Mouse (Mus musculus): ENCODE measurements at regions not wholly inside any gene's neighbourhood (a gene's known extent, or its start where the extent isn't known, plus 50 kb on each side); places are given as distances from the start of the nearest gene placed in this dataset.
A peak's percentile ranks its signal among the peaks of the same experiment; 100 is the strongest.

DNA sequence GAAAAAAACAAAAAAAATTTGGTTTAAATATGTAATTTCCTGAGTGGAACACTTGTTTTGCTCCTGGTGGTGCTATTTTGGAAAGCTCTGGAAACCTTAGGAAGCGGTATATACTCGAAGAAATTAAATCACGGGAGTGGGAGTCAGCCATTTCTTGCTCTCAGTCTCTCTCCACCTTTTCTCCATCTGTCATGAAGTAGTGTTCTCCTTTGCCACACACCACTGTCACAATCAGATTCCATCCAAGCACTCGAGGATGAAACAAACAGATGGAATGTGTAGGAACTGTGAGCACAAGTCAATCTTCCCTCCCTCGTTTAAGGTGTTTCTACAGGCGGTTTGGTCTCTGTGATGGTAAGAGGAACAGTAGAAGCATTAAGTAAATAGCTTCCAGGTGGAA lies 112.7 kb upstream of the Lyplal1 start:
- H3K9me3 ChIP-seq: no peaks in the 10 kb centered on the region
- H3K4me2 ChIP-seq: no peak overlapping the region
- 86% methylated on average over 6 of the region's 6 CpGs for WGBS
- H3K27ac ChIP-seq: no peak overlapping the region
- no peak overlapping the region for H3K9ac ChIP-seq
- no peak overlapping the region for H3K4me3 ChIP-seq
- H3K4me1 ChIP-seq: no peaks in the 10 kb centered on the region
- H3K27me3 ChIP-seq (replicated peaks): no peaks in the 10 kb centered on the region
- ATAC-seq (replicated peaks): no peak
- no peaks in the 10 kb centered on the region for H3K36me3 ChIP-seq (replicated peaks)

DNA sequence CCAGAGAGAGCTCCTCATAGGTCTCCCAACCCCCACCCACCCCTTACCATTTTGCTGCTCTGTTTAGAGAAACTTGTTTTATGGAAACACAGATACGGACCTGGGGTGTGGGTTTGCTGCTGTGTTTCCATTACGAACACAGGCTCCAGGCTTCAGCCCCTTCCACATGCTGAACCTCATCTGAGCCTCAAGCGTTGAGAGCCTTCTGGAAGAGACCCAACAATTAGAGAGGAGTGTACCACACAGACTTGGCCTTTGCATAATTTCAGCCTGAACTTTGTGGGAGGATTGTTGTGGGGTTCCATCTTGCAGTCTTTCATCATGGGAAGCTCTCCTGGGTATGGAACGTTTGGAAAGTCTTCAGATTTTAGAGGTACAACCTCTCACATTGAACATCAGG lies 111.3 kb upstream of the Lyplal1 start:
- ATAC-seq (replicated peaks): no peak
- Histone ChIP-seq H3K36me3 (replicated peaks) (no peaks in the 10 kb centered on the region), H3K4me1 (peaks cover 2% of the 10 kb centered on the region; the same call in 1 of the 2 replicates), H3K4me2 (no peak overlapping the region), H3K4me3 (no peak overlapping the region), H3K9me3 (no peaks in the 10 kb centered on the region), H3K9ac (no peak overlapping the region), H3K27ac (no peak overlapping the region), H3K27me3 (replicated peaks) (no peaks in the 10 kb centered on the region)
- 91% methylated on average over 4 of the region's 4 CpGs for WGBS

- no peak for ATAC-seq (replicated peaks)
- Histone ChIP-seq H3K9me3 (no peaks in the 10 kb centered on the region), H3K4me2 (no peak overlapping the region), H3K27me3 (replicated peaks) (no peaks in the 10 kb centered on the region), H3K36me3 (replicated peaks) (no peaks in the 10 kb centered on the region), H3K4me3 (no peak overlapping the region), H3K9ac (no peak overlapping the region), H3K27ac (no peak overlapping the region), H3K4me1 (peaks cover 5% of the 10 kb centered on the region; the same call in 1 of the 2 replicates)
- 84% methylated on average over 5 of the region's 5 CpGs for WGBS
Measured at GRCm38 (mm10) chr1:186224231-186224630, 107.1 kb upstream of the Lyplal1 start.

- peaks cover 5% of the 10 kb centered on the region; the same call in 1 of the 2 replicates for H3K4me1 ChIP-seq
- H3K4me2 ChIP-seq: no peak overlapping the region
- H3K9ac ChIP-seq: no peak overlapping the region
- H3K27me3 ChIP-seq (replicated peaks): no peaks in the 10 kb centered on the region
- H3K9me3 ChIP-seq: no peaks in the 10 kb centered on the region
- no peak overlapping the region for H3K4me3 ChIP-seq
- WGBS: 34% methylated on average over 7 of the region's 7 CpGs
- peak overlapping the region; percentile 17 for H3K27ac ChIP-seq
- no peaks in the 10 kb centered on the region for H3K36me3 ChIP-seq (replicated peaks)
- ATAC-seq (replicated peaks): no peak
Measured at GRCm38 (mm10) chr1:186223417-186223816, 106.3 kb upstream of the Lyplal1 start.

GRCm38 (mm10) chr1:186218995-186219394 lies 101.9 kb upstream of the Lyplal1 start:
- Histone ChIP-seq H3K4me2 (no peak overlapping the region), H3K27me3 (replicated peaks) (no peaks in the 10 kb centered on the region), H3K9ac (no peak overlapping the region), H3K4me3 (no peak overlapping the region), H3K4me1 (peaks cover 5% of the 10 kb centered on the region; the same call in 1 of the 2 replicates), H3K36me3 (replicated peaks) (no peaks in the 10 kb centered on the region), H3K9me3 (no peaks in the 10 kb centered on the region), H3K27ac (no peak overlapping the region)
- 90% methylated on average over 4 of the region's 4 CpGs for WGBS
- ATAC-seq (replicated peaks): no peak

DNA sequence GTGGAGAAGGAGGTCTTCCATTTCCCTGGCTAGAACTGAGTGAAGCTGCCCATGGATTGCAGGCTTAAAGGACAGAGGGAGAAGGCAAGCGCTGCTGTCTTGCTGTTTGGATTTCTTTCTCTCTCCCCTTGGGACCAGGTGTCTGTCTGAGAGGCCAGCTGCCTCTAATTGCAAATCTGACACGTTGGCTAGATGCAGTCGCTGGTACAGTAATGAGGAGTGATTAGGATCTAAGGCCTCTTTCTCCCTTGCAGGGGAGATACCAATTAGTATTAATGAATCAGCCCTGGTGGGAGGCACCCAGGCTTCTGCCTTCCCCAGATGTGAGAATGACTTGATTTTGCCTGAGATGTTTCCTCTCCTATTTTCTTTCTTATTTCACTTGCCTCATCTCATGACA lies 100.1 kb upstream of the Lyplal1 start:
- WGBS: 16% methylated on average over 3 of the region's 3 CpGs
- no peak overlapping the region for H3K9ac ChIP-seq
- H3K4me2 ChIP-seq: no peak overlapping the region
- no peak for ATAC-seq (replicated peaks)
- no peaks in the 10 kb centered on the region for H3K36me3 ChIP-seq (replicated peaks)
- no peak overlapping the region for H3K27ac ChIP-seq
- H3K4me1 ChIP-seq: no peaks in the 10 kb centered on the region
- no peaks in the 10 kb centered on the region for H3K27me3 ChIP-seq (replicated peaks)
- no peaks in the 10 kb centered on the region for H3K9me3 ChIP-seq
- H3K4me3 ChIP-seq: no peak overlapping the region

GRCm38 (mm10) chr1:186204151-186204550 lies 87.0 kb upstream of the Lyplal1 start:
- WGBS: 90% methylated on average over 1 of the region's 1 CpGs
- Histone ChIP-seq H3K27me3 (replicated peaks) (no peaks in the 10 kb centered on the region), H3K9me3 (no peaks in the 10 kb centered on the region), H3K4me2 (no peak overlapping the region), H3K36me3 (replicated peaks) (no peaks in the 10 kb centered on the region), H3K9ac (no peak overlapping the region), H3K27ac (no peak overlapping the region), H3K4me1 (no peaks in the 10 kb centered on the region), H3K4me3 (no peak overlapping the region)
- no peak for ATAC-seq (replicated peaks)

DNA sequence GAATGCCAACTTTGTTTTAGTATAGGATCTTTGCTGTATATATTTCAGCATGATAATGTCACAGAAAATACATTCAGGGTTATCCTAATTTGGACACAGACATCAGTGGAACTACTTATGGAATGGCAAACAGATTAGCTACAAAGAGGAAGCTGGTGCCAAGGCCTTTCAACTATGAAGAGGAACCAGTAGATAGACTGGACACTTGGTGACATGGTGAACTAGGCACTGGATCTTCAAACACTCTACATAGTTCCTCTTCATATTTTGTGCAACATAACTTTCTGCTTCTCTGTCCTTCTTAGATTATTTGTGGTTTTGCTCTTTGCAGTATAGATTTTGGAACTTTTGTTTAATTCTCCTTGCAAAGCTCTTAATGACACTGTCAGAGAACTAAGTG lies 85.4 kb upstream of the Lyplal1 start:
- H3K27me3 ChIP-seq (replicated peaks): no peaks in the 10 kb centered on the region
- no peak overlapping the region for H3K4me2 ChIP-seq
- no peaks in the 10 kb centered on the region for H3K9me3 ChIP-seq
- no peaks in the 10 kb centered on the region for H3K4me1 ChIP-seq
- H3K9ac ChIP-seq: no peak overlapping the region
- H3K36me3 ChIP-seq (replicated peaks): no peaks in the 10 kb centered on the region
- no peak for ATAC-seq (replicated peaks)
- H3K4me3 ChIP-seq: no peak overlapping the region
- no peak overlapping the region for H3K27ac ChIP-seq

DNA sequence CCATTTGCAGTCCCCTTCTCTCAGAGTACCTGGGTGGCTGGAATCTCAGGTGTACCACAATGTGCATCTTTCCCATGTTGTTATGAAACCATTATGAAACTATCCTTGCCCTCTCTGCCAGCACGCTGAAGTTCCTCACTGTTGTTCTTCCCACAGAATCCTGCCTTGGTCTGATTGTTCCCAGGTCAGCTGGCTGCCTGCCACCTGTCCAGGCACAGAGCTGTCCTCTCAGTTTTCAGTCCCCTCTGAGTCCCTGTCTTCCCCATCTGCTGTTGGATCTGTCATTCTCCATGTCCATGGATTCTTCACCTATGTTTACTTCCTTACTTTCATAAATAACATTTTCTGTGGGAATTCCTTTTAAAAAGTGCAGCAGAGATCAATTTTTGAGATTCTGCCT lies 81.3 kb upstream of the Lyplal1 start:
- H3K4me2 ChIP-seq: no peak overlapping the region
- no peaks in the 10 kb centered on the region for H3K36me3 ChIP-seq (replicated peaks)
- WGBS: 94% methylated on average over 1 of the region's 1 CpGs
- no peaks in the 10 kb centered on the region for H3K27me3 ChIP-seq (replicated peaks)
- H3K4me1 ChIP-seq: no peaks in the 10 kb centered on the region
- no peak overlapping the region for H3K27ac ChIP-seq
- no peak for ATAC-seq (replicated peaks)
- H3K4me3 ChIP-seq: no peak overlapping the region
- H3K9ac ChIP-seq: no peak overlapping the region
- H3K9me3 ChIP-seq: no peaks in the 10 kb centered on the region

DNA sequence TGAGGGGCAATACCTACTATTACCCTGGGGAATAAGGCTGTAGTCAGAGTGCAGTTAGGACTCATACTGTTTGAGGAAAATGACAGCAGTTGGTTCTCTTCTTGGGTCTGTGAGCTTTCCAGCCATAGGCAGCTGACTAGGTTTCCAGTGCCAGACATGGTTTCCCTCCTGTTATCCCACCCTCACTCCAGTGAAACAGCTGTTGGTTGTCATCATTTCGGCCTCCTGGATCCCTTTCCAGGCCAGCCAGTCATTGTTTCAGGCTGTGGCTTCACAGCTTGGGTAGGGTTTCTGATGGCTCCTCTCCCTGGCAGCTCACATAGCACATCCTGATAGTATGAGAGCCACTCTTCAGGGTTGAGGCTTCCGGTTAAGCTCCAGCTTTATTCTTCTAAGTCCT lies 79.9 kb upstream of the Lyplal1 start:
- no peak overlapping the region for H3K4me3 ChIP-seq
- no peak overlapping the region for H3K27ac ChIP-seq
- no peak overlapping the region for H3K4me2 ChIP-seq
- H3K4me1 ChIP-seq: no peaks in the 10 kb centered on the region
- no peak overlapping the region for H3K9ac ChIP-seq
- H3K9me3 ChIP-seq: no peaks in the 10 kb centered on the region
- WGBS: 82% methylated on average over 2 of the region's 2 CpGs
- no peak for ATAC-seq (replicated peaks)
- H3K27me3 ChIP-seq (replicated peaks): no peaks in the 10 kb centered on the region
- H3K36me3 ChIP-seq (replicated peaks): no peaks in the 10 kb centered on the region

- Histone ChIP-seq H3K36me3 (replicated peaks) (no peaks in the 10 kb centered on the region), H3K27me3 (replicated peaks) (no peaks in the 10 kb centered on the region), H3K4me3 (no peak overlapping the region), H3K4me2 (no peak overlapping the region), H3K4me1 (no peaks in the 10 kb centered on the region), H3K9me3 (no peaks in the 10 kb centered on the region), H3K27ac (no peak overlapping the region), H3K9ac (no peak overlapping the region)
- 85% methylated on average over 11 of the region's 11 CpGs for WGBS
- ATAC-seq (replicated peaks): no peak
Measured at GRCm38 (mm10) chr1:186189390-186189789, 72.3 kb upstream of the Lyplal1 start.

- no peaks in the 10 kb centered on the region for H3K36me3 ChIP-seq (replicated peaks)
- H3K9ac ChIP-seq: no peak overlapping the region
- H3K9me3 ChIP-seq: no peaks in the 10 kb centered on the region
- no peak for ATAC-seq (replicated peaks)
- H3K27ac ChIP-seq: no peak overlapping the region
- H3K4me2 ChIP-seq: no peak overlapping the region
- no peak overlapping the region for H3K4me3 ChIP-seq
- WGBS: 66% methylated on average over 5 of the region's 5 CpGs
- peaks cover 11% of the 10 kb centered on the region for H3K4me1 ChIP-seq
- no peaks in the 10 kb centered on the region for H3K27me3 ChIP-seq (replicated peaks)
Measured at GRCm38 (mm10) chr1:186187372-186187771, 70.3 kb upstream of the Lyplal1 start.

- Histone ChIP-seq H3K9me3 (no peaks in the 10 kb centered on the region), H3K4me3 (no peak overlapping the region), H3K27ac (no peak overlapping the region)
Measured at GRCm38 (mm10) chr1:186183204-186183651, 66.1 kb upstream of the Lyplal1 start.

More at GRCm38 (mm10) chr1:186183204-186183651, 66.1 kb upstream of the Lyplal1 start:
- 68% methylated on average over 8 of the region's 8 CpGs for WGBS
- peak; percentile 57 for ATAC-seq (replicated peaks)
- H3K4me1 ChIP-seq: peaks cover 14% of the 10 kb centered on the region
- no peaks in the 10 kb centered on the region for H3K27me3 ChIP-seq (replicated peaks)
- no peaks in the 10 kb centered on the region for H3K36me3 ChIP-seq (replicated peaks)
- H3K9ac ChIP-seq: no peak overlapping the region
- H3K4me2 ChIP-seq: peak overlapping the region; percentile 40
